Mouse (Mus musculus) frontal cortex, postnatal 14 days (tissue): ENCODE data around the gene Def6.

Source experiments
- DNase-seq, 2 experiments: peaks; one replicate each; pipeline ENCODE4 v3.0.0; 2022; ENCODE audit warnings: low spot score in 2 of 2

The Def6 gene

DNA sequence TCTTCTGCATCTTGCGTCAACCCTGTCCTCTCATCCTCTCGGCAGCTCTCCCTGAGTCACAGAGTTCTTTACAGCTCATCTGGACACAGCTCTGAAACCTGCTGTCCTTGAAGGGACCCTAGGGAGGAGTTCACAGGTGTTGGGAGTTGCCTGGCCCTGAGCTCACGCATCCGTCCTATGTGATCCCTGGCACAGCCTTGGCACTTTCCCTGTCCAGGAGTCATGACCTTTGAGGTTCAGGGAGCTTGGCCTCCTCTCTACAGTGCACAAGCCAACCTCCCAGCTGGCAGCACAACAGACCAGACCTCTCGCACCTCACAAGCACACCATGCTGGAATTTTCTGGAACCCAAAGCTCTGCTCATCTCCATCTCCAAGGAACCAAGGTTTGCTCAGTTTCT lies 33.3 kb downstream of the Def6 start:
- no peak for DNase-seq

GRCm38 (mm10) chr17:28242296-28242695 lies 34.7 kb downstream of the Def6 start:
- no peak for DNase-seq

DNA sequence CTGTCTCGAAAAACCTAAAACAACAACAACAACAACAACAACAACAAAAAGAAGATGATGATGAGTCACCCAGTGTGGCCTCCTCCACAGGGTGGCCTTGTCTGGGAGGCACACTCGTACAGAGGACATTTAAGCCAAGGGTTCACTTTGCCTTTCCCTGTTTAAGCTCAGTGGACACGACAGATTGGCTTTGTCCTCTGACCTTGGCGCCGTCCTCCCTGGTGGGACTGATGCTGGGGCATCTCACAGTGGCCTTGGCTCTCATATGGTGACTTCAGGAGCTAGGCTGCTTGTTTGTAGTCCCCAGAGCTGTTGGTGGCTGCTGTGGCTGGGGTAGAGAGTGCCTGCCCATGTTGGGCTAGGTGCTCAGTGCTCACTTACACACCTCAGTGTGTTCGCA lies 36.6 kb downstream of the Def6 start:
- DNase-seq, result no peak

DNA sequence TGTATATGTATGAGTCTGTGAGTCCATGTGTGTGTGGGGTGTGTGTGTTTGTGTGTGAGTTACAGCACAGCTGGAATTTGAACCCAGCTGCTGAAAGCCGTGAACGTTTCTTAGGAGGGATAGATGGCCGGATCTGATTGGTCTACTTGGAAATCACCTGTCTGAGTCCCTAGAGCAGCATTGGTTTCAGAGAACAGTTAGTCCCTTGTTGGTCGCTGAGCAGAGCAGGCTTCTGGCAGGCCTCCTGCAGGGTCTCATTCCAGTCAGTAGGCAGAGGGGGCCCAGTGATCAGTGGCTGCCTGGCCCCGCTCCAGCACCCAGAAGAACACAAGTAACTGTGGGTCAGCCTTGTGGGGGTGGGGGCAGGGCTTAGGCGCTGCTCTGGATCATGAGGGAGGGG lies 37.1 kb downstream of the Def6 start:
- peak; percentile 41 to 70 for DNase-seq

DNA sequence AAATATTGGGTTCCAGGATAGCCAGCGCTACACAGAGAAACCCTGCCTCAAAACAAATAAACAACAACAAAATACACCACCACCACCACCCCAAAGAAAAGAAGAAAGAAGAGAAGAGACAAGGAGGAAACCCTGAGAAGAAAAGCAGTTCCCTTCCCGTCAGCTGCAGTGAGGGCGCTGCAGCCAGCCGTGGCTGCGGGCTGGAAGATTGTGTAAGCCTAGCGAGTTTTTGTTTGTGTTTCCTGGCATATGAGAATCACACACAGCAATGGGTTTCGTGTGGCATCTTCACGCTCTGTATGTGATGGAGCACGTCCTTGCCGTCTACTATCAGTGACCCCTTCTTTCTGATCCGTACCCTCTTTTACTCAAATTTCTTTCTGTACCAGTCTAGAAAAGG lies 39.1 kb downstream of the Def6 start:
- no peak for DNase-seq

- no peak for DNase-seq
These were observed 40.0 kb downstream of the Def6 start for GRCm38 (mm10) chr17:28247613-28248012.

GRCm38 (mm10) chr17:28249062-28249461 lies 41.5 kb downstream of the Def6 start:
- DNase-seq, result no peak

DNA sequence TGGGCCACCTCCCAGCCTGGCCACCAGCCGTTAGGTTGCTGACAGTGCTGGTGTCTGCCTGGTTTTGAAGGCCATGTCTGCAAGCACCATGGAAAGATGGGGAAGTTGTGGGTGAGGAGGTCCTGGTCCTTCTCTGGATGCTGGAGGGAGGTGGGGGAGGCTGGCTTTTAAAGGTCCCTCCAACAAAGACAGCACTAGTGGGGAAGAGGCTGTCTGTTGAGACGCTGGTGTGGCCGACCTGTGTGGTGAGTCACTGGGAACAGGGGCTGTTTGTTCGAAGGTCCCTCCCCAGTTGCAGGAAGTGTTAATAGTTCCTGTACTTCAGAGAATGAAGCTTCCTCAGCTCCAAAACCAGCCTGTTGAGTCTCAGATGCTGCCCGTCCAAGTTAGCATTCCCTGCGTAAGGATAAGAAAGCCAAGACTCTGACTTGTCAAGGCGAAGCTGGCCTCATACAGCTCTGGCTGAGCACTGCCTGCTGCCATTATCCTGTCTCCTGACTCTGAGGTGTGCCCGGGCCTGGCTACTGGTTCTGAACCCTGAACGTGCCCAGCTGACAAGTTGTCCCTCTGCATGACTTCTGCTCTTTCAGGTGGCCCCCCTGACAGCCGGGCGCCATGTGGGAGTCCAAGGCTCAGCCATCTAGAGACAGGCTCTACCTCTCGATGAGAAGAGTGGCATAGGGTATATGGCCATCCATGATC lies 44.2 kb downstream of the Def6 start:
- DNase-seq, result no peak

- DNase-seq, result no peak
These were observed 44.7 kb downstream of the Def6 start for GRCm38 (mm10) chr17:28252281-28252648.

- DNase-seq, result no peak
These were observed 45.6 kb downstream of the Def6 start for GRCm38 (mm10) chr17:28253216-28253615.

DNA sequence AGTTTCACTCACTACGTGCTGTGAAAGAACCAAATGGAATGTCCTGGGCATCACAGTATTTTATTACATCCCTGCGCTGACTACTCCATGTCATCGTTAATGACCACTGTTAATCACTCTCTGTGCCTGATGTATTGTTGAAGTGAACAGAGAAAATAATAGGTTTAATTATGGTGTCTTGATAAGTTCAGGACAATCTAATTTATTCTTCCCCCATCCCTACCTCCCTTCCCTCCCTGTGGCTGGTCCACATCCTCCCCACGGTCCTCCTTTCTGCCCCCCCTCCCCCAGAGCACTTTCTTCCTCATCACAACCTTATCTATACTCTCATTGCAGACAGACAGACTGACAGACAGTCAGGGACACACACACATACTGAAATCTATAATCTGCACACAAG lies 47.2 kb downstream of the Def6 start:
- DNase-seq, result no peak

DNA sequence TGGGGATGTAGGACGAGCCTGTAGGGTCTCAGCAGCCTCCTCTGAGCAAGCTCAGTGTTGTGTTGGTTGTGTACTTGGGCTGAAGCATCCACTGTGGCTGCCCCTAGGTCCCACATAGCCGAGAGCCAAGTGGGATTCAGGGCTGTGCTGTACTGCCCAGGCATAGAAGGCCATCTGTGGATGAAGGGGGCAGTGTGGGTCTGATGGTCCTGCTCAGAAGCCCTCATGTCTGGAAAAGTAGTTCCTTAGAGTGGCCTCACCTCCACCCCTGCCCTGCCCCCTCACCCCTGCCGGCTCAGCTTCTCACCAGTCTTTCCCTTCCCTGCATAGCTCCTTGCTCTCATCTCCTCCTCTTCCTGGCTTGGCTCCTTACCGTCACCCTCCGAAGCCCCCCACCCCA lies 48.1 kb downstream of the Def6 start:
- no peak for DNase-seq

- DNase-seq, result no peak
These were observed 49.2 kb downstream of the Def6 start for GRCm38 (mm10) chr17:28256651-28257328.

GRCm38 (mm10) chr17:28258325-28258724 lies 50.7 kb downstream of the Def6 start:
- DNase-seq, result no peak

DNA sequence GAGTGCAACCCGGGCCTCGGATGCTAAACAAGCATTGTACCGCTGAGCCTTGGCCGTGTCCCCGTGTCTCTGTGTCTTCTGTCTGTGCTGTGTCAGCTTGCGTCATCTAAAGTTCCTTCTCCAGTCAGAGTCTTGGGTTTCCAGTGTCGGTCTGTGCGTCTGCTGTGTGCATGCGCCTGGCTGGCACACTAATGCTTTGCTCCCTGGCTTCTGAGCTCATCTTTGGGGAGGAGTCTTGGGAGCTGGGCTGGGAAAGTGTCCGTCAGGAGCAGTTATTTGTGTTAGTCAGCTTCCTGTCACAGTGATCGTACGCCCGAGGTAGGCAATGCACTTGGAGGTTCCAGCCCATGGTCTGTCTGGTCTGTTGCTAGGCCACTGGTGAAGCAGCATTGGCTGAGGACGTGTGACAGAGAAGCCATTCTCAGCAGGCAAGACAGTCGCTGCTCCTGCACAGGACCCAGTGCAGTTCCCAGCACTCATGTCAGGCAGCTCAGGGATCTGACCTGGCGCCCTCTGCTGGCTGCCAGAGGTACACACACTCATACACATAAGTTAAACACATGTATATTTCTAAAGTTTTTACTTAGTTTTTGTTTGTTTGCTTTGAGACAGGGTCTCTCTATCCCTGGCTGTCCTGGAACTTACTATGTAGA lies 52.4 kb downstream of the Def6 start:
- DNase-seq, result no peak

- no peak for DNase-seq
These were observed 52.9 kb downstream of the Def6 start for GRCm38 (mm10) chr17:28260543-28260909.

GRCm38 (mm10) chr17:28261795-28262194 lies 54.2 kb downstream of the Def6 start:
- no peak for DNase-seq

DNA sequence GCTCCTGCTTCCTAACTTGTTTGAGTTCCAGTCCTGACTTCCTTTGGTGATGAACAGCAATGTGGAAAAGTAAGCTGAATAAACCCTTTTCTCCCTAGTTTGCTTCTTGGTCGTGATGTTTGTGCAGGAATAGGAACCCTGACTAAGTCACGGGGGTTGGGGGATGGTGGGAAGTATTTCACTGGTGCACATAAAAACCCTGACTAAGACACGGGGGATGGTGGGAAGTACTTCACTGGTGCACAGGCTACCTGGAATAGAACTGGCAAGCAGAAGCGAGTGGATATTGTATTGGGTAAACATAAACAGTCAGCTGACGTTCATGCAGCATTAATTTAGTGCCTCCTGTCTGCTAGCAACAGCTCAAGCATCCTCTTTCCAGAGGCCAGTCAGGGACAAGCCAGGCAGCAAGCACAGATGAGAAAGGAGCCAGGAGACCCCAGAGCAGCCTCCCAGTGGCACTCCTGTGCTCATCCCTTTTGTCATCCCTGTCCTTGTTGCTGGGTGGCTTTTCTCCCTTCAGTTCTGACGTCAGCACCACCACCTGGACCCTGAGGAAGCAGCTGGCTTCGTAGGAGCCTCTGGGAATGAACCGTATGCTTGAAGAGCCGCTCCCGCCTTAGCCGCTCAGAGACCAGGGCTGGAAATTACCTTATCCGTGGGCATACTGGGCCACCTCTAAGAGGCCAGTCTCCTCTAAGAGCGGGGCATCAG lies 55.8 kb downstream of the Def6 start:
- DNase-seq, result no peak

- DNase-seq, result no peak
These were observed 59.7 kb downstream of the Def6 start for GRCm38 (mm10) chr17:28267251-28267650.

DNA sequence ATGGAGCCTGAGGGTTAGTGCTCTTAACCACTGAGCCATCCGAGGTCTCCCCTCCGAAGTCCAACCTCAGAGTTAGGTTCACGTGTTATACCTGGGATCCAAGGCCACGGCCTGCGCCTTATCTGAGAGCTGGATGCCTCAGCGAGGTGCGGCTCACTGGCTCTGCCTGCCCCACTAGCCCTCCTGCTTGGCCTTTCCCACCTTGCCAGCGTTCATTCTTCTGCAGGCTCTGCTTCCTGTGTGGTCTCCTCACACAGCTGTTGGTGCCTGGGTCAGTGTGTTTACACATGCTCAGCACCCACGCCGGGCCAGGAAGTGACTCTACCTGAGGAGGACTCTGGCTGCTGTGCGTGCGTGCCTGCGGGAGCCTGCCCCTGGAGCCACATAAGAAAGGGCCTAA lies 62.6 kb downstream of the Def6 start:
- no peak for DNase-seq

- DNase-seq, result no peak
These were observed 64.1 kb downstream of the Def6 start for GRCm38 (mm10) chr17:28271537-28272266.

GRCm38 (mm10) chr17:28272281-28272680 lies 64.7 kb downstream of the Def6 start:
- no peak for DNase-seq
